Mouse (Mus musculus) small intestine, adult 2 months (tissue): ENCODE data around the gene Myh9. TPM values are rescaled to one million over a fixed set of nuclear protein-coding genes. Genes with fewer than 3 reads are reported as not detected.

Experiments
- H3K27ac ChIP-seq: fragments of 200-500 bp; 2 replicates; pipeline ENCODE4 v1.5.1; 2012; ENCODE audit warnings: low read depth, low read length, control low read depth, inconsistent platforms; ENCODE audit not compliant: insufficient read depth
- H3K27me3 ChIP-seq: fragments of 200-500 bp; 2 replicates; pipeline ENCODE4 v1.6.1; 2012; ENCODE audit warnings: mild to moderate bottlenecking, moderate library complexity, low read length, inconsistent platforms; ENCODE audit not compliant: control insufficient read depth, insufficient read depth
- H3K36me3 ChIP-seq: fragments of 200-500 bp; 2 replicates; pipeline ENCODE4 v1.6.1; 2012; ENCODE audit warnings: mild to moderate bottlenecking, low read length, control low read depth, inconsistent platforms; ENCODE audit not compliant: control insufficient read depth, insufficient read depth
- H3K4me1 ChIP-seq: fragments of 200-500 bp; 2 replicates; pipeline ENCODE4 v1.6.1; 2012; ENCODE audit warnings: low read length, inconsistent platforms, mixed read lengths; ENCODE audit not compliant: control insufficient read depth, insufficient read depth, insufficient read length
- H3K4me3 ChIP-seq: fragments of 200-500 bp; 2 replicates; pipeline ENCODE4 v1.5.1; 2012; ENCODE audit warnings: low read depth, mild to moderate bottlenecking, control low read depth, inconsistent platforms, low read length, moderate library complexity
- CTCF ChIP-seq: fragments of 200-500 bp; IDR thresholded peaks from 2 replicates; pipeline ENCODE4 v1.5.1; 2012; ENCODE audit warnings: low read depth, mild to moderate bottlenecking, control low read depth, inconsistent platforms, low read length, moderate library complexity, mixed read lengths; ENCODE audit not compliant: insufficient replicate concordance, insufficient read length; ENCODE audit errors: extremely low read depth
- POLR2A ChIP-seq: fragments of 200-500 bp; IDR thresholded peaks from 2 replicates; pipeline ENCODE4 v1.6.1; 2012; ENCODE audit warnings: low read depth, mild to moderate bottlenecking, control low read depth, inconsistent platforms, low read length, moderate library complexity
- WGBS: fragments of 180-500 bp; shearing (Covaris S2); methylation state at CpG from one replicate; pipeline ENCODE4 v1.1.7; 2018; 5-methylcytosine and 5-hydroxymethylcytosine counted together
- polyA plus RNA-seq: library from polyadenylated mRNA; depleted of rRNA; stranded (reverse); fragments of >200 nt; gene quantifications from 2 replicates; pipeline ENCODE4 v1.2.3, GENCODE M21; 2012

The Myh9 gene
- polyA plus RNA-seq, 1 experiment, result 89.4 TPM

DNA sequence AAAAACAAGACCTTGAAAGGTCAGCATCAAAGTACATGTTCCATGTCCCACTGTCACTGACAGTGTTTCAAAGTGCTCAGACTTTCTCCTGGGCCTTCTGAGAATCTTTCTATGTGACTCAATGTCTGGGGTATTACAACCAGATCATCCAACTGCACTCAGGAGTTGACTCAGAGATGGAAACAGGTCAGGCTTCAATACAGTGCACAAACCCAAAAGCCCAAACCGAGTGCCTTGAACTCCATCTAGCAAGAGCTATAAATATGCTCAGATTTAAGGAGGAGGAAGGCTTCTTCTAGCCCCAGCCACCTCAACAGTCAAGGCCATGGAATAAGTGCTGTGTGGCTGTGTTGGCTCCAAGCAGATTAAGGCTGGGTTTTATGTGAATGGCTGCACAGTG lies 56.2 kb downstream of the Myh9 start:
- no peaks in the 10 kb centered on the region for H3K4me1 ChIP-seq
- TF ChIP-seq POLR2A (no peak), CTCF (no peak)
- H3K27ac ChIP-seq, result no peak overlapping the region
- no peak overlapping the region for H3K4me3 ChIP-seq
- no peaks in the 10 kb centered on the region for H3K27me3 ChIP-seq
- 63% methylated on average over 1 of the region's 1 CpGs for WGBS
- H3K36me3 ChIP-seq, result peaks cover 97% of the 10 kb centered on the region

DNA sequence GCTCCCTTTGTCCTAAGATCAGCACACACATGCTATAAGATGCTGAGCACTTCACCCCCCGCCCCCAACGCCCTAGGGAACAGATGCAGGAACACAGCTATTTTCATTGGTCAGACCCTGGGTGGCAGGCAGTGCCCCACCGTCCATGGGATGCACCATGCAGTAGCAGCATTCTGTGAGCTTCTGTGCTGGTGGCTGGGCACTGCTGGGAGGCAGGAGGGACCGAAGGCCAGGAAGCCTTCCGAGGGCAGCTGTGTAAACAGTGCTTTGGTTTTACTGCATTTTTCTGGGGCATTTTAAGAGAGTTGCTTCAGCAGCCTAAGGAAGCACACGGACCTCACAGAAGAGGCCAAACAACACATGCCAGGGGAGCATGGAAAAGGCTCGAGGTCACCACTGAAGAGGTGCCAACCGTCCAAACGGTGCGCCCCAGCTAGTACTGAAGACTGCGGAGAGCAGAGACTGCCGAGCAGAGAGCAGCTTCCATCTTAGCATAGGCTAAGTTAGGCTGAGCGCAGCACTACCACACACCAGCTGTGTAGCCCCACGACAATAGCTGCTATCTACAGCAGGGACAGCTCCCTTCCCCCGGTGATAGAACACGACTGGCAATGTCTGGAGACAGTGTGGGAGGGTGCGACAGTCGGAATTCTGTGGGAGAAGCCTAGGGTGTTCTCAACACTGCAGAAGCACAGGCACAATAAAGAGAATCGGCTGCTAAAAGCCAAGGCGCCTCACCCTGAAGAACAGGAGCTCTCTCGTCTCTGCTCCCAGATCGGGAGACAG lies 57.7 kb downstream of the Myh9 start:
- WGBS, result 59% methylated on average over 22 of the region's 22 CpGs
- Histone ChIP-seq H3K4me1 (no peaks in the 10 kb centered on the region), H3K27me3 (no peaks in the 10 kb centered on the region), H3K36me3 (peaks cover 97% of the 10 kb centered on the region), H3K27ac (no peak overlapping the region), H3K4me3 (no peak overlapping the region)
- TF ChIP-seq CTCF (no peak), POLR2A (no peak)

DNA sequence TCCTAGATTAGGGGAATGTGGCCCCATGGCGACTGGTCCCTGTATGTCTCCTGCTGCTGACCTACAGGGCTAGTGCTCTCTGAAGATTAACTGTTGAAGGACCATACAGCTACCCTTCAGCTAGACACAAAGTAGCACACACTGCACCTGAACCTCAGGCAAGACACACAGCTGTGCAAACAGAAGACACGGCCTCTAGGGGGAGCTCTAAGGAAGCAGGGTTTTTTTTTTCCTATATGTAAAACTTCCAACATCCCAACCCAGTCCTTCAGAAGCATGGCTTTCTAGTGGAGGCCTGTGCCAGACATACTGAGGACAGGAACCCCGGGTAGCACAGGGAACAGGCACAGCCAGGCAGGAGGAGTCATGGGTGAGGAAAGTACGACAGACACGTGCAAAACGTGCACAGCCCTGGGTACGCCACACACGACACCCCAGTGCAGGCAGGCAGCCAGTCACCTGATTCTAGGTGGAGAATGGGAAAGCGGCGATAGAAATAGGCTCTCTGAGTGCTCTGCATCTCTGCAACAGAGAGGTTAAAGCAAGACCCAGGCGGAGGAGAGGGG lies 59.4 kb downstream of the Myh9 start:
- WGBS, result 73% methylated on average over 11 of the region's 11 CpGs
- Histone ChIP-seq H3K4me3 (no peak overlapping the region), H3K27ac (no peak overlapping the region), H3K27me3 (no peaks in the 10 kb centered on the region), H3K4me1 (no peaks in the 10 kb centered on the region), H3K36me3 (peaks cover 99% of the 10 kb centered on the region)
- TF ChIP-seq POLR2A, result no peak
- peak; percentile 69; the same call in 1 of the 2 replicates for TF ChIP-seq CTCF

DNA sequence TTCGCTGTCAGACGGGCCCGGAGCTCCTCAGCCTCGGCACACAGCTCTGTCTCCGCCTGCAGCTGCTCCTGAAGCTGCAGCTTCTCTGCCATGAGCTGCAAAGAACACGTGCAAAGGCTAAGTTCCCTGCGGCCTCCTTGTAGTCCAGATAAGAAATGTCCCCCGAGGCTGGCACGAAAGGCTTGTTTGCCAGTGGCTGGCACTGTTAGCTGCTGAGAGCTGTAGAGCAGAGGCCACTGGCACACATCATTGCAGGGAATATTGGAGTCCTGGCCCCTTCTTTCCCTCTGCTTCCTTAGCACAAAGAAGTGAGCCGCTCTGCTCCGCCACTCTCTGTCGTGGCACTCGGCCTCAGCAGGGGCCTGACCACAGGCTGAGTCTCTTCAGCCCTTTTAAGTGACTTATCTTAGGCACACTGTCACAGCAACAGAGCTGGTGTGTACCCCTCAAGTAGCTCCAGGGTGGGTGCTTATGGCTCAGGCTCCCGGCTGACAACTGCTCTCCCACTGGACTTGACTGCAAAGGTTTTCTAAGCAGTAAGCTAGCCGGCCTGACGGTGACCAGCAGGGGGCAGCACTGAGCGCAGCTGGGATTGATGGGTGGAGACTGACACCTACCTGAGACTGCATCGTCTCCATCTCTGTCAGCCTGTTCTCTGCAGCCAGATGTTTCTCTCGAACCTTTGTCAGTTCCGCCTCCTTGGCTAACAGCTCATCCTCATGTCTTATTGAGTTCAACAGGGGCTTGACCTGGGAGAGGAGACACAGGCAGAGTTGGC lies 66.6 kb downstream of the Myh9 start:
- Histone ChIP-seq H3K27ac (no peak overlapping the region), H3K27me3 (no peaks in the 10 kb centered on the region), H3K4me1 (no peaks in the 10 kb centered on the region; the same call in 1 of the 2 replicates), H3K4me3 (no peak overlapping the region), H3K36me3 (peaks cover 96% of the 10 kb centered on the region)
- WGBS, result 63% methylated on average over 20 of the region's 20 CpGs
- no peak for TF ChIP-seq POLR2A
- peak; percentile 99 for TF ChIP-seq CTCF

DNA sequence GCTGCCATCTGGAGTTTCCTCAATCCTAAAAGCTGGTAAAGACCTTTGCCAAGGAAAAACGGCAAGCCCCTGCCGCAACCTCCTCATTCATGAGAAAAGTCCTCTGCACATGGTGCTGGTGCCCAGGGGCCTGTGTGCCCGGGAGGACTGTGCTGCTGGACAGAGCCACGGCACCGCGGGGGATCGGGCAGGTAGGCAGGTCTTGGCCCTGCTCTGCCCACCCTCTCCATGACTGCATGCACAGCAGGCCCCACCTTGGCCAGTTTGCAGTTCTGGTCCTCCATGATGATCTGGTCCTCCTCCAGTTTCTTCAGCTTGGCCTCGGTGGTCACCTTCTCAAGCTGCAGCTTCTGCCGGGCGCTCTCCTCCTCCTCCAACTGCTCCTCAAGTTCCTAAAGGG lies 67.7 kb downstream of the Myh9 start:
- 92% methylated on average over 10 of the region's 10 CpGs for WGBS
- H3K27ac ChIP-seq, result no peak overlapping the region
- TF ChIP-seq POLR2A (no peak), CTCF (no peak)
- no peak overlapping the region for H3K4me3 ChIP-seq
- H3K4me1 ChIP-seq, result no peaks in the 10 kb centered on the region; the same call in 1 of the 2 replicates
- H3K27me3 ChIP-seq, result no peaks in the 10 kb centered on the region
- peaks cover 96% of the 10 kb centered on the region for H3K36me3 ChIP-seq

DNA sequence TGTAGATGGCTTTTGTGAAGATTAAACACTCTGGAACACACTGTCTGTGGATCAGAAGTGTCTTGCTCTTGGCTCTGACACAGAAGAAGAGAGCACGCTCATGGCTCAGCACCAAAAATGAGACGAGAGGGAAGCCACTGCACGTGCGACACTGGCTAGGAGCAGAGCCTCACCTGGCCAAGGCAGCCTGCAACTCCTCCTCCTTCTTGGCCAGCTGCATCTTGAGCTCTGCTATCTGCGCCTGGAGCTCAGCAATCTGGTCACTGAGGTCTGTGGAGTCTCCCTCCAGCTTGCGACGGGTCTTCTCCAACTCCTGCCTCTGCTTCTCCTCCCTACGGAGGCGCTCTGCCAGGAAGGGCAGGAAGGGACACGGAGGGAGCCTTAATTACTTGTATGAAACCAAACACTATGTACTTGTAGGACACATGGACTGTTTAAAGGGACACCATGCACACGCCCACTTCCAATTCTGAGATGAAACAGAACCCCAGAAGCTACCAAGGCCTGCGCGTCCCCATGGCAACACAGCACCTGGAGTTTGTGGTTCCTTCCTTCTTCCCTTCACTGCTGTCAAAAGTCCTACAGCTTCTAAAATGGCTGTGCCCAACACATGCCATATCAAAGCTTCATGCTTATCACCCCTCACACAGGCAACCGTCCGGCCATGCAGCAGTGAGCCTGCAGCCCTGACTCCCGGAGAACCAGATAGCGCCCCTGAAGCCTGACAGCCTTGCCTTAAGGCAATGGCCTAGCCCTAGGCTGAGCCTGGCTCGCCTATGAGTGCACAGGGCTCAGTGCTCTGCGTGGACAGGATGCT lies 68.7 kb downstream of the Myh9 start:
- Histone ChIP-seq H3K4me1 (no peaks in the 10 kb centered on the region; the same call in 1 of the 2 replicates), H3K4me3 (no peak overlapping the region), H3K27ac (no peak overlapping the region), H3K27me3 (no peaks in the 10 kb centered on the region), H3K36me3 (peaks cover 96% of the 10 kb centered on the region)
- 82% methylated on average over 19 of the region's 19 CpGs for WGBS
- no peak for TF ChIP-seq CTCF
